9 mouse cellular contexts compared by ENCODE assay signal in genomic region chr1:167246976-167247375, GRCm38 (mm10). TPM values are rescaled to one million over a fixed set of nuclear protein-coding genes. Genes with fewer than 3 reads are reported as not detected.
DNase-seq lines count a peak whose midpoint lies in the region; ATAC-seq and TF ChIP-seq lines count a peak whose summit lies in the region.
"Had no signal": no experiment of that assay in that cellular context is flagged by ENCODE, and none has a peak within 500 bp of the region (broad histone marks: within the 10 kb centered on the region; RNA-seq: fewer than 3 reads in every experiment).

No protein-coding gene starts in this region.

- H3K4me3 ChIP-seq in heart, embryonic 10.5 days = no peak overlapping the region
- no peak overlapping the region for H3K4me3 ChIP-seq in C2C12 (ENCODE audit: insufficient read depth, poor library complexity, severe bottlenecking)
- no peak overlapping the region for H3K4me3 ChIP-seq in embryonic fibroblast, embryonic 13.5 days (ENCODE audit: insufficient read depth, low read length)
- H3K4me3 ChIP-seq: hindbrain, embryonic 15.5 days had no signal

- no peak for TF ChIP-seq POLR2A in embryonic fibroblast, embryonic 13.5 days (IDR thresholded peaks at IDR 0.05; ENCODE audit: low read depth, low read length)

- H3K36me3 ChIP-seq in heart, embryonic 10.5 days = no peaks in the 10 kb centered on the region
- H3K36me3 ChIP-seq in C2C12 (ENCODE audit: control insufficient read depth, insufficient read depth) = no peaks in the 10 kb centered on the region
- H3K36me3 ChIP-seq: hindbrain, embryonic 15.5 days had no signal

- H3K79me2 ChIP-seq in C2C12 (ENCODE audit: control insufficient read depth, insufficient read depth) = peaks cover 100% of the 10 kb centered on the region

- DNase-seq in heart, adult 18-20 months = peak; percentile 82
- no peak for DNase-seq in heart, embryonic 10.5 days (ENCODE audit: low spot score)
- peak; percentile 80 for DNase-seq in kidney, postnatal 14 days
- DNase-seq in frontal cortex, postnatal 10 days (ENCODE audit: low spot score in 2 of 2) = no peak

- H3K4me1 ChIP-seq in heart, embryonic 10.5 days = peaks cover 70% of the 10 kb centered on the region
- H3K4me1 ChIP-seq in embryonic fibroblast, embryonic 13.5 days (ENCODE audit: control insufficient read depth, insufficient read depth, low read length) = peaks cover 38% of the 10 kb centered on the region

- ATAC-seq in megakaryocyte progenitor cell, adult 5-6 weeks (replicated peaks; ENCODE audit: poor library complexity) = peak; percentile 47
- no peak for ATAC-seq in erythroblast, adult 5-6 weeks (replicated peaks; ENCODE audit: low FRiP score, poor library complexity, severe bottlenecking)

- H3K27me3 ChIP-seq in heart, embryonic 10.5 days (ENCODE audit: insufficient read depth, poor library complexity, severe bottlenecking) = no peaks in the 10 kb centered on the region
- H3K27me3 ChIP-seq in C2C12 (ENCODE audit: control insufficient read depth, insufficient read depth, insufficient read length) = no peaks in the 10 kb centered on the region
- H3K27me3 ChIP-seq: hindbrain, embryonic 15.5 days had no signal

- H3K27ac ChIP-seq in heart, embryonic 10.5 days = no peak overlapping the region
- peak overlapping the region; percentile 60 for H3K27ac ChIP-seq in embryonic fibroblast, embryonic 13.5 days (ENCODE audit: insufficient read depth, low read length)
- H3K27ac ChIP-seq: hindbrain, embryonic 15.5 days had no signal

- H3K79me3 ChIP-seq in C2C12 (ENCODE audit: low read depth) = peaks cover 91% of the 10 kb centered on the region

- no peaks in the 10 kb centered on the region for H3K9me3 ChIP-seq in heart, embryonic 10.5 days
- H3K9me3 ChIP-seq: hindbrain, embryonic 15.5 days had no signal

- WGBS in heart, embryonic 10.5 days = 70% methylated on average over 8 of the region's 8 CpGs

- no peak for TF ChIP-seq CTCF in C2C12 (IDR thresholded peaks at IDR 0.05; ENCODE audit: control insufficient read depth, insufficient read depth, insufficient read length)
- TF ChIP-seq CTCF in embryonic fibroblast, embryonic 13.5 days (IDR thresholded peaks at IDR 0.05; ENCODE audit: borderline replicate concordance, insufficient read depth, low read length) = no peak

- no peak overlapping the region for H3ac ChIP-seq in C2C12 (ENCODE audit: control insufficient read depth, insufficient read length, low read depth)

TF ChIP-seq in C2C12, 6 proteins besides CTCF, POLR2A, EP300 and RAD21:
- no peak for TF ChIP-seq MYOG (IDR thresholded peaks at IDR 0.05; ENCODE audit: control insufficient read depth, extremely low read depth, insufficient read length)
- TF ChIP-seq MYOD1 (IDR thresholded peaks at IDR 0.05; ENCODE audit: control insufficient read depth, insufficient read length, low read depth) = no peak
- TF ChIP-seq MAX (IDR thresholded peaks at IDR 0.05) = no peak
- TF ChIP-seq CEBPB (IDR thresholded peaks at IDR 0.05; ENCODE audit: low read depth) = peak; percentile 99
- TF ChIP-seq FOSL1 (IDR thresholded peaks at IDR 0.05; ENCODE audit: insufficient read depth, low read length, poor library complexity, severe bottlenecking) = no peak
- TF ChIP-seq USF1 (IDR thresholded peaks at IDR 0.05; ENCODE audit: low read depth) = no peak
TF ChIP-seq in C2C12: peak in this region for 1.

RNA-seq across cellular contexts. Expression of gene Uck2, which starts 38.1 kb away (rescaled TPM):
- total RNA-seq in heart, adult 18-20 months (2021) = 10 to 100 TPM; 41.8 to 43.8 TPM
- 80.6 and 114 TPM in 2 replicates for polyA plus RNA-seq in heart, embryonic 10.5 days (2016; fragmentation: Nextera tagmentation; extraction: Ambion mirVana)
- 104 TPM for polyA plus RNA-seq in C2C12 (2012; fragmentation: generic; extraction: Trizol)
- polyA plus RNA-seq in embryonic fibroblast, embryonic 13.5 days (2011; ENCODE audit: insufficient read length, low read depth, missing spikeins) = 132 and 164 TPM in 2 replicates
- 228 and 234 TPM in 2 replicates for total RNA-seq in megakaryocyte progenitor cell, adult 5-6 weeks (2015)
- 234 and 288 TPM in 2 replicates for total RNA-seq in megakaryocyte progenitor cell, adult 5-6 weeks (2017)
- 74.2 and 79.4 TPM in 2 replicates for total RNA-seq in erythroblast, adult 5-6 weeks (2015; ENCODE audit: low replicate concordance)
- 9.5 and 26.7 TPM in 2 replicates for total RNA-seq in erythroblast, adult 5-6 weeks (2017; ENCODE audit: low replicate concordance)

Comparison
In these comparisons a context has a peak if more than half of its experiments do, and no peak if none do; other contexts are left out.
1. DNase-seq: peak in heart, adult 18-20 months (2 of 2) and kidney, postnatal 14 days (single experiment); none in heart, embryonic 10.5 days (single experiment) and frontal cortex, postnatal 10 days (0 of 2).